Mouse (Mus musculus): ENCODE data around the gene Naxd.

DNA sequence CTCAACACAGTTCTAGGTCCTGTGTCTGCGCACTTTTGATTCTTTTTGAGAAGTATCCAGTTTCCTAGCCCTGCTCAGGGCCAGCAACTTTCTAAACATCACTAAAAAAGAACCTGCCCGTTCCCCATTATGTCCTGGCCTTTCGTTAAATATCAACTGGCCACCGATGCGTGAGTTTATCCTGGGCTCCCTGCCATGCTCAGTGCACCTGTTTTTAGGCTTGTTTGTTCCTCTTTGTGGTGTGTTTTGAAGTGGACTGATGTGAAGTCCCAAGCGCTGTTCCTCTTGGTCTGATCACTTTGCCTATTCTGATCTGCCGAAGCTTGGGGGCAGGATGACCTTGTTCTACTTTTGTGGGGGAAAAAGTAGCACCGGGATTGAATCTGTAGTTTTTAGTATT, 26.0 kb upstream of the Naxd start:
- TF ChIP-seq CTCF (conservative IDR thresholded peaks at IDR 0.05; ENCODE audit: low read length) (no peak), NANOG (IDR thresholded peaks at IDR 0.05; ENCODE audit: borderline replicate concordance, low read length) (no peak), POU5F1 (IDR thresholded peaks at IDR 0.05; ENCODE audit: borderline replicate concordance, low read length) (no peak)
